Mouse (Mus musculus): Measurements from ENCODE around the gene Ccs.

Ccs gene

DNA sequence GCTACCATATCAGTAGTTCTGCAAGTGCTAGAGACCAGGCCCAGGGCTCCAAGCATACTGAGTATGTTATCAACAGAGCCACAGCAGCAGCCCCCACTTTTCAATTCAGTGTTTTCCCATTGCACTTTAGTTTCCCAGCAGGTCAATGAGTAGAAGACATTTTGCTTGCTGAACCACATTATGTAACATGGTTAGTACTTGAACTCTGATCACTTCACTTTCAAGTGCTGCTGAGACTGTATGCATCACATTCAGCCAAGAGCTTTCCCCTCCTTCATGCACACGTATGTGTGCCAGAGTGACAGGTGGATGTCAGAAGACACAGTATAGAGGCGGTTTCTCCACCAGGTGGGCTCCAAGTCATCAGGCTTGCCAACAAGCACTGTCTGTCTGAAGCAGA lies 56.2 kb downstream of the Ccs start:
- no peak for DNase-seq (ENCODE audit: low read depth, low spot score)

Data from ES-CJ7 (cell line).